Mouse (Mus musculus) embryonic facial prominence, embryonic 11.5 days (tissue): ENCODE data around the gene Slc22a17. TPM values are rescaled to one million over a fixed set of nuclear protein-coding genes. Genes with fewer than 3 reads are reported as not detected.

Experiments
- ATAC-seq: fragments of 200-750 bp; cut with Nextera tagmentation; replicated peaks from 2 replicates; pipeline ENCODE4 v1.8.0; 2017; ENCODE audit warnings: low read depth; ENCODE audit not compliant: insufficient number of reproducible peaks, low FRiP score, low TSS enrichment
- DNase-seq: peaks from one replicate; pipeline ENCODE4 v3.0.0-alpha.2; 2015; ENCODE audit warnings: low spot score
- H3K27ac ChIP-seq: fragments of 300-500 bp; sonication (generic); replicated peaks from 2 replicates; pipeline ENCODE4 v1.5.1; 2014; ENCODE audit warnings: mild to moderate bottlenecking, low read depth, low read length, control low read depth
- H3K27me3 ChIP-seq: fragments of 300-500 bp; sonication (generic); 2 replicates; pipeline ENCODE4 v1.6.1; 2014; ENCODE audit warnings: mild to moderate bottlenecking, low read length, moderate library complexity, mixed read lengths; ENCODE audit not compliant: control insufficient read depth, insufficient read depth
- H3K36me3 ChIP-seq: fragments of 300-500 bp; sonication (generic); replicated peaks from 2 replicates; pipeline ENCODE4 v1.6.1; 2014; ENCODE audit warnings: low read depth, mild to moderate bottlenecking, low read length, moderate library complexity, mixed read lengths; ENCODE audit not compliant: control insufficient read depth, insufficient read depth
- H3K4me1 ChIP-seq: fragments of 300-500 bp; sonication (generic); 2 replicates; pipeline ENCODE4 v1.6.1; 2014; ENCODE audit warnings: low read length, mixed read lengths; ENCODE audit not compliant: control insufficient read depth, insufficient read depth
- H3K4me2 ChIP-seq: fragments of 300-500 bp; sonication (generic); 2 replicates; pipeline ENCODE4 v1.6.1; 2014; ENCODE audit warnings: low read depth, mild to moderate bottlenecking, control low read depth, low read length, moderate library complexity
- H3K4me3 ChIP-seq: fragments of 300-500 bp; sonication (generic); 2 replicates; pipeline ENCODE4 v1.5.1; 2014; ENCODE audit warnings: low read depth, low read length, control low read depth
- H3K9ac ChIP-seq: fragments of 300-500 bp; sonication (generic); replicated peaks from 2 replicates; pipeline ENCODE4 v1.6.1; 2014; ENCODE audit warnings: mild to moderate bottlenecking, control low read depth, low read length
- H3K9me3 ChIP-seq: fragments of 300-500 bp; sonication (generic); replicated peaks from 2 replicates; pipeline ENCODE4 v1.6.1; 2016; ENCODE audit warnings: mild to moderate bottlenecking, low read length, inconsistent platforms, mixed read lengths; ENCODE audit not compliant: control insufficient read depth
- WGBS: fragments of 180-500 bp; shearing (Covaris S2); extraction: QIAGEN DNeasy Blood & Tissue Kit; methylation state at CpG from one replicate; pipeline ENCODE4 v1.1.7; 2014; 5-methylcytosine and 5-hydroxymethylcytosine counted together
- polyA plus RNA-seq: library from polyadenylated mRNA; unstranded; fragments of >200 nt; fragmentation: Nextera tagmentation; extraction: Ambion mirVana; gene quantifications from 2 replicates; pipeline ENCODE4 v1.2.1, GENCODE M21; 2014

Gene Slc22a17
- polyA plus RNA-seq, 1 experiment from 2014 or later, result 38.2 TPM

- H3K27ac ChIP-seq, result peak overlapping the region; percentile 80; the same call in 1 of the 2 replicates
- no peak for ATAC-seq
- peak overlapping the region; percentile 76 for H3K4me2 ChIP-seq
- no peaks in the 10 kb centered on the region for H3K27me3 ChIP-seq
- no peaks in the 10 kb centered on the region; the same call in 1 of the 2 replicates for H3K4me1 ChIP-seq
- H3K9ac ChIP-seq, result peak overlapping the region; percentile 67
- peak overlapping the region; percentile 57 for H3K4me3 ChIP-seq
- DNase-seq, result no peak
- 27% methylated on average over 21 of the region's 21 CpGs for WGBS
- no peaks in the 10 kb centered on the region for H3K9me3 ChIP-seq
- no peaks in the 10 kb centered on the region for H3K36me3 ChIP-seq
Measured at GRCm38 (mm10) chr14:54884022-54884712, 28.8 kb downstream of the Slc22a17 start.

- Histone ChIP-seq H3K27me3 (no peaks in the 10 kb centered on the region), H3K36me3 (no peaks in the 10 kb centered on the region), H3K4me1 (no peaks in the 10 kb centered on the region; the same call in 1 of the 2 replicates), H3K4me3 (peak within 1 kb of the TSS; percentile 57), H3K9ac (peak within 1 kb of the TSS; percentile 67), H3K27ac (peak within 1 kb of the TSS; percentile 80), H3K9me3 (no peaks in the 10 kb centered on the region), H3K4me2 (peak within 1 kb of the TSS; percentile 76)
- DNase-seq, result peak; percentile 90
- ATAC-seq, result peak; percentile 78
- WGBS, result 0% methylated on average over 27 of the region's 27 CpGs
Measured at GRCm38 (mm10) chr14:54883154-54884021, 29.5 kb downstream of the Slc22a17 start, which contains the start of the genes Bcl2l2 and Gm20521. Gene Bcl2l2, plus strand, starts transcription at chr14:54883377. Gene Gm20521, plus strand, starts transcription at chr14:54883441.

- Histone ChIP-seq H3K27me3 (peaks cover 8% of the 10 kb centered on the region), H3K27ac (0 out of 2 replicates have a peak within 1 kb of the TSS, but pooled peaks have one; percentile 16), H3K4me3 (peak within 1 kb of the TSS; percentile 68), H3K4me2 (peak within 1 kb of the TSS; percentile 100), H3K36me3 (no peaks in the 10 kb centered on the region), H3K4me1 (peaks cover 4% of the 10 kb centered on the region; the same call in 1 of the 2 replicates), H3K9me3 (no peaks in the 10 kb centered on the region), H3K9ac (peak within 1 kb of the TSS; percentile 78)
- ATAC-seq, result peak; percentile 69
- peak; percentile 59 for DNase-seq
- under 1% methylated on average over 54 of the region's 61 CpGs for WGBS
Measured at GRCm38 (mm10) chr14:54877048-54877715, 35.8 kb downstream of the Slc22a17 start, which contains the start of gene Ppp1r3e. Gene Ppp1r3e, minus strand, starts transcription at chr14:54877550.

DNA sequence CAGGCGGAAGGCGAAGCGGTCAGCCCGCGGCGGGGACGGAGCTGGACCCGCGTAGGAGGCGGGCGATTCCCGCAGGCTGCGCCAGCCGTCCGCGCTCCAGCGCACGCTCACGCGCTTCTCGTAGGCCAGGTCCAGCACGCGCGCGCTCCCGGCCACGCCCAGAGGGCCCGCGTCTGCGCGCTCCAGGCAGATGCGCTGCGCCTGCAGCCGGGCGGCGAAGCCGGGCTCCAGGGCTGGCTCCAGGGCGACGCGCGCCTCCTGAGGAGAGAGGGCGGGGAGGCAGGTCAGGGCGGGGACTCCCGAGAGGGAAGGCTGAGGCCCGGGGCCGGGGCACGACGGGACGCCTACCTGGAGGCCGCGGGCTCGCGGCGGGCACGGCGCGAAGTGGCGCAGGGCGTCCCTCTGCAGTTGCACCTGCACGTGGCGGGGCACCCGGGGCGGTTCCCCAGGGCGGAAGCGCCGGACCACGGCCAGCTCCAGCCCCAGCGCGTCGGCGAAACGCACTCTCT, 36.3 kb downstream of the Slc22a17 start:
- H3K4me2 ChIP-seq, result peak overlapping the region; percentile 100
- no peaks in the 10 kb centered on the region for H3K9me3 ChIP-seq
- H3K9ac ChIP-seq, result peak overlapping the region; percentile 78
- under 1% methylated on average over 65 of the region's 72 CpGs for WGBS
- ATAC-seq (peak; percentile 76), DNase-seq (peak; percentile 90)
- peaks cover 4% of the 10 kb centered on the region; the same call in 1 of the 2 replicates for H3K4me1 ChIP-seq
- peaks cover 8% of the 10 kb centered on the region for H3K27me3 ChIP-seq
- no peaks in the 10 kb centered on the region for H3K36me3 ChIP-seq
- peak overlapping the region; percentile 68 for H3K4me3 ChIP-seq
- H3K27ac ChIP-seq, result 0 out of 2 replicates have a peak overlapping the region, but pooled peaks have one; percentile 16

DNA sequence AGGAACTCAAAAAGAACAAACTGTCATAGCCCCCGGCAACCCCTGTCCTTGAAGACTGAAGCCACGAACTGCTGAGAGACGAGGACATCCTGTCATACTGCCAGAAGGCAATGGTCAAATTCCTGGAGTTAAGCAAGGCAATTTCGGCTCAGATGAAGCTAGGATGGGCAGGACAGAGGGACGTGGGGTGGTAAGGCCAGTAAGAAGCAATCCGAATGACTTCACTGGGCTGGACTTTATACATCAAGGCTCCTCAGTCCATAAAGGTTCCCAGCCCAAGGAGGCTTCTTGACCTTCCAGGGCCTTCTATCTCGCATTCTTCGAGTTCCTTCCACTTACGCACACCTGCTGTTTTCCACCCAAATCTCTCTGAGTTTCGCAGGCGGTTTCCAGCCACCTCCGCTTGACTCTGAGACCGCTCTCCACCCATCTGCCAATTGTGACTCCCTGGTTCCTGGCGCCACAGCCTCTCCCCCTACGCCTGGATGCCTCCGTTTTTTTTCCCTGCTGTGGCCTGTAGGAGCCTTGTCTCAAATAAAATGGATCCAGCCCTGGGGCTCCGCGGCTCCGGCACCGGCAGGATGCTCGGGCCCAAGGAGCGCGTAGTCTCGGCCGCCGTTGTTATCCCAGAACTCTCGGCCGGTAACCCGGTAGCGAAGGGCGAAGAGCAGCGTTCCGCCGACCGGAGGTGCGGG, 36.9 kb downstream of the Slc22a17 start:
- peaks cover 4% of the 10 kb centered on the region; the same call in 1 of the 2 replicates for H3K4me1 ChIP-seq
- ATAC-seq, result peak; percentile 55
- no peaks in the 10 kb centered on the region for H3K36me3 ChIP-seq
- DNase-seq, result peak; percentile 64
- H3K27me3 ChIP-seq, result peaks cover 8% of the 10 kb centered on the region
- H3K9ac ChIP-seq, result peak overlapping the region; percentile 78
- no peaks in the 10 kb centered on the region for H3K9me3 ChIP-seq
- peak overlapping the region; percentile 100 for H3K4me2 ChIP-seq
- 0 out of 2 replicates have a peak overlapping the region, but pooled peaks have one; percentile 16 for H3K27ac ChIP-seq
- 2% methylated on average over 36 of the region's 36 CpGs for WGBS
- peak overlapping the region; percentile 68 for H3K4me3 ChIP-seq

DNA sequence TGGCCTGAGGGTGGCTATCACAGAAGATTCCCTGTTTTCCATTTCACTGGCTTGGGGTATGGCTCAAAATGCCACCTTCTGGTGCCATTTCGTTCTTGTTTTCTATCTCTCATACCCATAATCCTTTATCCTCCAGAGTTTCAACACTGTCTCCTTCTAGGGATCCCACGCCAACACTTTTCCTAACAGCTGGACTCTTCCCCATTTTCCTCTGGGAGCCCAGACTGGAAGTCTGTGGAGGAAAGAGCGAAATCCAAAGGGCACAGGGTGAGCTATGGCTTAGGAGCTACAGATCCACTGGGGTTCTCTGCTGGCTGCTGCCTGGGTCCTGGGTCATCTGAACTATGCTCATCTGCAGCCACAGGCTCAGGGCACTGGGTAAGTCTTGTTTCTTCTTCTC, 38.8 kb downstream of the Slc22a17 start:
- no peak overlapping the region for H3K4me3 ChIP-seq
- no peaks in the 10 kb centered on the region for H3K36me3 ChIP-seq
- ATAC-seq (no peak), DNase-seq (no peak)
- peaks cover 4% of the 10 kb centered on the region; the same call in 1 of the 2 replicates for H3K4me1 ChIP-seq
- 79% methylated on average over 3 of the region's 3 CpGs for WGBS
- H3K4me2 ChIP-seq, result no peak overlapping the region; the same call in 1 of the 2 replicates
- peaks cover 8% of the 10 kb centered on the region for H3K27me3 ChIP-seq
- no peak overlapping the region for H3K9ac ChIP-seq
- H3K9me3 ChIP-seq, result no peaks in the 10 kb centered on the region
- H3K27ac ChIP-seq, result no peak overlapping the region

- Histone ChIP-seq H3K4me3 (no peak within 1 kb of the TSS), H3K4me2 (no peak within 1 kb of the TSS), H3K36me3 (no peaks in the 10 kb centered on the region), H3K27me3 (no peaks in the 10 kb centered on the region), H3K4me1 (no peaks in the 10 kb centered on the region), H3K9me3 (no peaks in the 10 kb centered on the region), H3K27ac (no peak within 1 kb of the TSS), H3K9ac (no peak within 1 kb of the TSS)
- no peak for ATAC-seq
- no peak for DNase-seq
- WGBS, result 84% methylated on average over 5 of the region's 5 CpGs
Measured at GRCm38 (mm10) chr14:54870861-54871260, 42.1 kb downstream of the Slc22a17 start, which contains the start of gene Homez. Gene Homez, minus strand, starts transcription at chr14:54870961.
